Mouse (Mus musculus) testis, adult 2 months (tissue): ENCODE data around the gene Vrk3.
A peak's percentile ranks its signal among the peaks of the same experiment; 100 is the strongest.

Experiments used
- CTCF ChIP-seq: fragments of 200-500 bp; IDR thresholded peaks from 2 replicates; pipeline ENCODE4 v1.5.1; 2012; ENCODE audit warnings: low read depth, mild to moderate bottlenecking, inconsistent platforms, low read length, moderate library complexity; ENCODE audit not compliant: control insufficient read depth, insufficient read depth, insufficient replicate concordance
- POLR2A ChIP-seq: fragments of 200-500 bp; IDR thresholded peaks from 2 replicates; pipeline ENCODE4 v1.6.1; 2012; ENCODE audit warnings: low read depth, mild to moderate bottlenecking, inconsistent platforms, low read length, moderate library complexity; ENCODE audit not compliant: control insufficient read depth

GRCm38 (mm10) chr7:44701921-44702320 is 46.3 kb upstream of the Vrk3 start:
- TF ChIP-seq POLR2A (no peak), CTCF (peak; percentile 62; the same call in 1 of the 2 replicates)
